Mouse (Mus musculus) megakaryocyte, embryonic 14.5 days (primary cell): ENCODE measurements around the gene Tenm3.

Source experiments
- FLI1 ChIP-seq: IDR thresholded peaks from 2 replicates; pipeline ENCODE4 v1.6.1; 2012; ENCODE audit warnings: low read length, inconsistent platforms, mixed read lengths
- GATA1 ChIP-seq: IDR thresholded peaks from 3 replicates; pipeline ENCODE4 v1.6.1; 2012; ENCODE audit warnings: mixed read lengths, low read length, inconsistent platforms, borderline replicate concordance

GRCm38 (mm10) chr8:48809104-48809503, 34.6 kb downstream of the Tenm3 start:
- TF ChIP-seq GATA1 = no peak
- no peak for TF ChIP-seq FLI1
